Mouse (Mus musculus): ENCODE results near the gene Apold1. TPM values are rescaled to one million over a fixed set of nuclear protein-coding genes. Genes with fewer than 3 reads are reported as not detected.

Gene Apold1
- total RNA-seq, 1 experiment, result 0.22 TPM

GRCm38 (mm10) chr6:135029246-135029645 lies 47.7 kb downstream of the Apold1 start:
- no peak overlapping the region for H3K4me3 ChIP-seq (ENCODE audit: insufficient read depth in 1 of 2, low read depth in 1 of 2, low read length in 2 of 2, poor library complexity in 1 of 2, severe bottlenecking in 1 of 2)
- H3K9me3 ChIP-seq (ENCODE audit: control insufficient read depth, insufficient read depth, low read depth, low read length), result no peaks in the 10 kb centered on the region
- H3K36me3 ChIP-seq (ENCODE audit: control insufficient read depth, insufficient read depth, low read length, poor library complexity, severe bottlenecking), result no peaks in the 10 kb centered on the region
- TF ChIP-seq ZC3H11A (IDR thresholded peaks at IDR 0.05; ENCODE audit: borderline replicate concordance, low read depth, low read length) (no peak), HCFC1 (IDR thresholded peaks at IDR 0.05; ENCODE audit: borderline replicate concordance, insufficient read depth, low read length) (no peak), CHD2 (IDR thresholded peaks at IDR 0.05; ENCODE audit: low read depth, low read length) (no peak), ZNF384 (IDR thresholded peaks at IDR 0.05; ENCODE audit: low read depth, low read length) (no peak), MAFK (IDR thresholded peaks at IDR 0.05; ENCODE audit: insufficient read depth, low read depth, low read length) (no peak)
- no peaks in the 10 kb centered on the region for H3K4me1 ChIP-seq (ENCODE audit: control insufficient read depth in 2 of 2, insufficient read depth in 2 of 2, low read length in 2 of 2, poor library complexity in 1 of 2)
- H3K9ac ChIP-seq (ENCODE audit: insufficient read depth, low read depth, low read length, poor library complexity, severe bottlenecking), result no peak overlapping the region
- in situ Hi-C loops (cut with MboI; ENCODE audit: low sequenced_read_pairs in 2 of 2, unreplicated experiment in 2 of 2), result no loop called here
- no peak overlapping the region for H3K27ac ChIP-seq (ENCODE audit: insufficient read depth, low read depth, low read length, poor library complexity, severe bottlenecking)
- no peak for DNase-seq (ENCODE audit: low read depth, low spot score)

Other genes starting within 250 kb of the Apold1 start
- 10.3 and 11.4 TPM in 2 replicates for gene Dusp16, start 189.1 kb upstream of the Apold1 start, total RNA-seq (2012; rRNA removed)
- 4.3 TPM in 2 replicates for gene Crebl2, start 151.6 kb upstream of the Apold1 start, total RNA-seq (2012; rRNA removed)
- 34.7 and 36.3 TPM in 2 replicates for gene Gpr19, start 83.1 kb upstream of the Apold1 start, total RNA-seq (2012; rRNA removed)
- gene Cdkn1b, start 61.3 kb upstream of the Apold1 start, total RNA-seq (2012; rRNA removed), result 10.7 and 15.4 TPM in 2 replicates
- gene Ddx47, start 29.9 kb downstream of the Apold1 start, total RNA-seq (2012; rRNA removed), result 72.4 and 75.1 TPM in 2 replicates
- 7.8 and 10.6 TPM in 2 replicates for gene Gprc5a, start 83.9 kb downstream of the Apold1 start, total RNA-seq (2012; rRNA removed)
- gene Gprc5d, start 136.6 kb downstream of the Apold1 start, total RNA-seq (2012; rRNA removed), result not detected in 2 replicates
- gene Fam234b, start 216.3 kb downstream of the Apold1 start, total RNA-seq (2012; rRNA removed), result 7.5 and 13.8 TPM in 2 replicates
- 17.0 and 22.4 TPM in 2 replicates for gene Hebp1, start 216.3 kb downstream of the Apold1 start, total RNA-seq (2012; rRNA removed)

Measured in ES-E14 (cell line).